Mouse (Mus musculus): ENCODE data around the gene Itgb1bp1.

Gene Itgb1bp1

DNA sequence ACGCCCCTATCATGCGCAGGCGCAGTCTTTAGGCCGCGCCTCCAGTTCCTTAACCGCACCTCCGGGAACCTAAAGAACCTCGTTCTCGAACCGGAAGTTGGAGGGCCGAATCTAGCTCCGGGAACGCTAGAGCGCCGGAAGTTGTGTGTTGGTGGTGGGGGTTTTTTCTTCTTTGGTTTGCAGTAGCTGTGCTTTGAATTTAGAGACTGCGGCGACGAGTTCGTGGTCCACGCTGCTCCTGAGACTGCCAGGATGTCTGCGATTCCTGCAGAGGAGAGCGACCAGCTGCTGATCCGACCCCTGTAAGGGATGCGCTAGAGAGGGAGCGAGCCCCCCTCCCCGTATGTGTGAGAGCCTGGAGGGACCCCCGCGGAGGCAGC, at the start of gene Itgb1bp1:
Itgb1bp1 (minus strand) TSS at position 42 of the 380 bp plus-strand sequence.
- DNase-seq: peak; percentile 97

- no peak for DNase-seq
These were observed 49.8 kb upstream of the Itgb1bp1 start for GRCm38 (mm10) chr12:21335869-21336268.

DNA sequence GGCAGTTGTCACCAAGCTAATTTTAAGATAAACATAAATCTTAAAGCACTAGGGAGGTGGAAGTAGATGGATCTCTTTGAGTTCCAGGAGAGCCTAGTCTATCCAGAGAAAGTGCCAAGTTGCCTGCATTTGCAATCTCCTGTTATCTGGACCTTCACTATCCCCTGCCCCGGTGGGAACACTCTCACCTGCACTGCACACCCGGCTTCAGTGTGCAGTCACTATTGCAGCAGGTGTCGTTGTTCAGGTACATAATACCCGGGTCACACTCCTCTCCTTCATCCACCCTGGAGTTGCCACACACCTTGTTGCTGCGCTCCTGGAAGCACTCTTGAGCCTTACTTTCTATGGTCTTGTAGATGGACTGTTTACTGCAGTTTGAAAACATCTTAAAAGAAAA, 47.7 kb upstream of the Itgb1bp1 start:
- DNase-seq: no peak

DNA sequence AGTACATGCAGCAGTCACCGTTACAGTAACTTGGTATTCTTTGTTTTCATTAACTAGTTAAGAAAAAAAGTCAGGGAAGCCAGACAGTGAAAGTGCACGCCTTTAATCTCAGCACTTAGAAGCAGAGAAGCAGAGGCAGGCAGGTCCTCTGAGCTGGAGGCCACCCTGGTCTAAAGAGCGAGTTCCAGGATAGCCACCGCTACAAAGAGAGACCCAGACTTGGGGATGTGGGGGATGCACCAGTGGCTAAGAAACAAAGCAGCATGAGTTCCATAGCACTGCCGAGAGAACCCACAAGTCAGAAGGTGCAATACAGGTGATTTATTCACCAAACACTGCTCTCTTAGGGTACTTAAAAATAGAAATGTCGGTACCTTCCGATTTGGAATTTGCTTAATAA, 46.9 kb upstream of the Itgb1bp1 start:
- DNase-seq: no peak

GRCm38 (mm10) chr12:21331711-21332110, 45.6 kb upstream of the Itgb1bp1 start:
- no peak for DNase-seq

DNA sequence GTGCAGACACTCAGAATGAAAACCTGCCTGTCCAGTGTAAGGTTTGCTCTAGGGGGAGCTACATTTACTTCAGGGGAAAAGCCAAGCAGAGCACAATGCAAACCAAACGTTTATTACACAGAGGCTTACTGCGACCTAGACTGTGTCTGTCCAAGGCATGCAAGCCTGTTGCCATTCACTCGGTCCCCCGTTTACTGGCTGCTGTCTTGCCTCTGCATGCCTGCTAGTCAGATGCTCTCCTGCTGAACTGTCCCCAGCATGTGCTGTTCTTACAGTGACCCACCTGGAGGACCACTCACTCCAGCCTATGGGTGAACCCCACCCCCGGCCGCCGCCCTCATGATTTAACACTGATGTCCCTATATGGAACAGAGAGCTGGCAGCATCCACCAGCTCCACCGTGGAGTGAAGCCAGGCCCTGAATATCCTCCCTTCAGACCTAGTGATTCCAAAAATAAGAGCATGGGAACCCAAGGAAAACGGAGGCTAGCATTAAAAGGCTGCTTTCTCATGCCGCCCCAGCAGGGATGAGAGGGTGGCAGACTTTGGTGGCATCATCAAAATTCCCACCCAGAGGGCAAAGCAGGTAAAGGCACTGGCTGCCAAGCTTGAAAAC, 45.0 kb upstream of the Itgb1bp1 start:
- peak; percentile 31 for DNase-seq

DNA sequence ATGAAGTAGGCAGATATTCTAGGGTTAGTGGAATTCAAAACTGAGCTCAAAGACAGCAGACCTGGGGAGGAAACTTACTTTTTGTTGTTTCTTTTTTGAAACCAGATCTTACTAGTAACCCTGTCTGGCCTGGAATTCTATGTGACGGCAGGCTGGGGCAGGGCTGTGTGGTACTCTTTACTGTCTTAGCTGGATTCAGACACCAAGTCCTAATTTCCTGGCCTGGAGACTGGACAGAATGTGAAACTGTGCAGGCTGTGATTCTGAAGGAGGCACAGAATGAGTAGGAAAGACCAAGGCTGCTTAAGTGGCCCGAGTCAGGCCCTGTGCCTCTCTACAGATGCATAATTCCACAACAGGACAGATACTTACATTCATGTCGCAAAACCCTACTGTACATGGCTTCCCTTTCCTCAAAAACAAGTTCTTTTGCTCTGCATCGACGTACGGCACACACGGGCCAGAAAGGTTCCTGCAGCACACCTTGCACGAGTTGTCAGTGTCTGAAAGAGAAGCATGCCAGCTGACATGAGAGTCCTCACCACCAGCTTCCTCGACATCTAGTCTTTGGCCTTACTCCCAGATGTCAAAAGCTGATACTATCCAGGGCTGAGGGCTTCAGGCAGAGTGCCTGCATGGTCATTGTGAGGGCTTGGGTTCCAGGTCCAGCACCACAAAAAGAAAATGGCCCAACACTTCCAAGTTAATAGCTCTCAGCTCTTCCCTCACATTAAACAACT, 43.7 kb upstream of the Itgb1bp1 start:
- DNase-seq: no peak

GRCm38 (mm10) chr12:21326325-21326724, 40.2 kb upstream of the Itgb1bp1 start:
- no peak for DNase-seq

GRCm38 (mm10) chr12:21325266-21325665, 39.2 kb upstream of the Itgb1bp1 start:
- DNase-seq: no peak

DNA sequence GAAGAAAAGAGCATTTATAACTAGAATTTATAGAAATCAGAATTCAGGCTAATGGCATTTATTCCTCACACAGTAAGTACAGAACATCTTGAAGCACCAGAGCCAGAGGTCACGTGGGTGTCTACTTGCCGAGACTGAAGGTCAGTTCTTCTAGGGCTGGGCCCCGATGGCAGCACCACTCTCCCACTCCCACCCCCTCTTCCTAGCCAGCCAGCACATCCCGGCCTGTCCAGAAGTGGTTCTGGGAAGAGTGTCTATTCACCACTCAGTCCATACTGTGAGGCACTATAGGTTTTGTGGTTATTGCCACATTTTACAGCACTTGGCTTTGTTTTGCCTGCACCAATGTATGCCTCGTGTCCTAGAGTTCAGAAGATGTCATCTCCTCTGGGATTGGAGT, 38.0 kb upstream of the Itgb1bp1 start:
- DNase-seq: no peak

GRCm38 (mm10) chr12:21322856-21323255, 36.8 kb upstream of the Itgb1bp1 start:
- DNase-seq: no peak

DNA sequence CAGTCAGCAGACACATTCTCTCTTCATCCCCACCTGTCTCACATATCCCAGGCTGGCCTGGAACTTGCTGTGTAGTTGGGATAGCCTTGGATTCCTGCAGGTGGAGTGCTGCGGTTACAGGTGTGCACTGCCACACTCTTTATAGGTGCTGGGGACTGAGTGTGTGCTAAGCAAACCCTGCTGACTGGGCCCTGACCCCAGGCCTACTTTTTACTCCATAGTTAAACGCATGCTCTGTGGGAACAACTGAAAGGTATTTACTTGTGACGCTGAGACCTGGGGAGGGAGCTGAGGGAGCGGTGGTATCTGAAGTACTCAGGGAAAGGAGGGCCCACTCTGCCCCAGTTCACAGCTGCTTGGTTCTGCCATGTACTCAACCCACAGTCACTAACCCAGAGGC, 36.2 kb upstream of the Itgb1bp1 start:
- no peak for DNase-seq

GRCm38 (mm10) chr12:21321170-21321569, 35.1 kb upstream of the Itgb1bp1 start:
- DNase-seq: no peak

GRCm38 (mm10) chr12:21320317-21320716, 34.2 kb upstream of the Itgb1bp1 start:
- DNase-seq: no peak

GRCm38 (mm10) chr12:21318143-21318895, 32.2 kb upstream of the Itgb1bp1 start:
- peak; percentile 77 for DNase-seq

- DNase-seq: no peak
These were observed 30.8 kb upstream of the Itgb1bp1 start for GRCm38 (mm10) chr12:21316869-21317265.

DNA sequence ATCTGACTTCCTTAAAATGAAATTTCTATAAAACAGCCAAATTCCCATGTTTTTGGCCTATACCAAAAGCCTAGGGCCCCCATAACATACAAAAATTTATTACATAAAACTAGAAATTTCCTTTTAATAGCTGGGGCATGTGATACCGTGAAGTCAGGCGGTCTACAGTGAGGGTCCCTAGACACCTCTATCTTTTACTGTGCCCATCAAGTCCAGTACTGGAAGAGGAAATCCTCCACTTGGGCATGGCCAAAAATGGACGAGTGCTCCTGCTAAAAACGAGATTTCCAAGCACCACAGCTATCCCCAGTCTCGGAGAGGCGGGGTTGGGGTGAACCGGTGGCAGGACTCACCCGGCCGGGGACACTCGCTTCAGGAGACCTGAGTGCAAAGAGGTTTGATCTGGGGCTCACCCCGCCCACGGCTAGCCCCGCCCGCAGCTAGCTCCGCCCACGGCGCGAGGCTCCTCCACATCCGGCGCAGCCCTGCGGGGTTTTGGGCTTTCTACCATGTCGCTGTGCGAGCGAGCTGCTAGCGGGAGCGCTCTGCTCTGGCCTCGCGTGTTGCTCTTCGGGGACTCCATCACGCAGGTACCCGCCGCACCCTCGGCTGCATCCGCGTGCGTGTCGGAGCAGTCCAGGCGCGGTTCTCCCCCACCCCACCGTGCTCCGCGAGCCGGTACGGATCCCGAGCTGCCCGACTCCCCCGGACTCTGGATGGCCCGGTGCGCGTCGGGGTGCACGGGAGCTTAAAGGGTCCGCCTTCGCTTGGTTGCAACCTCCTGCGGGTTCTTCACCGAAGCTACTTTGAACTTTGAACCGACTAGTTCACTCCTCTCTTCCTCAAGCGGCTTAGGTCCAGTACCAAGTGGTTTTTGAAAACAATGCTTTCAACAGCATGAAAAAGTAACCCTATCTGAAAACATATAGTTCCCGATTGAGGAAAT, 30.1 kb upstream of the Itgb1bp1 start, which contains the start of gene Iah1:
Iah1 (plus strand) TSS at position 467 of the 946 bp plus-strand sequence.
- peak; percentile 73 for DNase-seq

DNA sequence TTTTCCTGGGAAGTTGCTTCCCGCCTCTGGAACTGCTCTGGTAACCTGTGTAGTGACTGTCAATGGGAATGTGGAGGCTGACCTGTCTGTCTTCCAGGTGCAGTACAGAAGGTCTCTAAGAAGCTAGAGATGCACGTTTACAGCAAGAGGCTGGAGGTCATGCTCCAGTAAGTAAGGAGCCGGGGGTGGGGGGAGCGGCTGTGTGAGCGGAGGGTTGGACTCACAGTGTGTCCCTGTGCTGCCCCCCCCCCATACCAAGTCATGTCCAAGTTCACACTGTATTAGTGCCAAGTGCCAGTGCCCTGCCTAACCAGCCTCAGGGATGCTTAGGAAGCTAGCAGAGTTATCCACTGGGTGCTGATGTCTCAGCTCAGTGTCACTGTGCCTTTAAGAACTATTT, 26.1 kb upstream of the Itgb1bp1 start:
- DNase-seq: no peak

- no peak for DNase-seq
These were observed 20.6 kb upstream of the Itgb1bp1 start for GRCm38 (mm10) chr12:21306721-21307120.

GRCm38 (mm10) chr12:21305741-21306140, 19.7 kb upstream of the Itgb1bp1 start:
- DNase-seq: no peak

GRCm38 (mm10) chr12:21302361-21302783, 16.3 kb upstream of the Itgb1bp1 start:
- DNase-seq: no peak

GRCm38 (mm10) chr12:21301932-21302331, 15.8 kb upstream of the Itgb1bp1 start:
- no peak for DNase-seq

- no peak for DNase-seq
These were observed 15.2 kb upstream of the Itgb1bp1 start for GRCm38 (mm10) chr12:21301324-21301723.
